Mouse (Mus musculus) forebrain, embryonic 14.5 days (tissue): Measurements from ENCODE around the gene Ankfy1. TPM values are rescaled to one million over a fixed set of nuclear protein-coding genes. Genes with fewer than 3 reads are reported as not detected.
A peak's percentile ranks its signal among the peaks of the same experiment; 100 is the strongest.
"Not testable (repeated sequence)": the region's sequence is repeated elsewhere in the genome, so short reads cannot be mapped to it uniquely, and the experiment has no call there.

ENCODE experiments used
- ATAC-seq: fragments of 200-750 bp; cut with Nextera tagmentation; 2 replicates; pipeline ENCODE4 v1.8.0; 2017; ENCODE audit warnings: mild to moderate bottlenecking, moderate library complexity
- DNase-seq: peaks from one replicate; pipeline ENCODE4 v3.0.0-alpha.2; 2015; ENCODE audit warnings: low spot score
- H3K27ac ChIP-seq: fragments of 300-500 bp; sonication (generic); 2 replicates; pipeline ENCODE4 v1.5.1; 2014; ENCODE audit warnings: low read depth, mild to moderate bottlenecking, control low read depth, low read length, moderate library complexity
- H3K27me3 ChIP-seq: fragments of 300-500 bp; sonication (generic); replicated peaks from 2 replicates; pipeline ENCODE4 v1.6.1; 2014; ENCODE audit warnings: low read length, control low read depth, mixed read lengths; ENCODE audit not compliant: control insufficient read depth, insufficient read depth
- H3K36me3 ChIP-seq: fragments of 300-500 bp; sonication (generic); 2 replicates; pipeline ENCODE4 v1.6.1; 2014; ENCODE audit warnings: low read length, control low read depth; ENCODE audit not compliant: control insufficient read depth, insufficient read depth
- H3K4me1 ChIP-seq: fragments of 300-500 bp; sonication (generic); 2 replicates; pipeline ENCODE4 v1.6.1; 2014; ENCODE audit warnings: antibody characterized with exemption, low read length, control low read depth; ENCODE audit not compliant: control insufficient read depth, insufficient read depth
- H3K4me2 ChIP-seq: fragments of 300-500 bp; sonication (generic); 2 replicates; pipeline ENCODE4 v1.6.1; 2014; ENCODE audit warnings: mild to moderate bottlenecking, control low read depth, low read length
- H3K4me3 ChIP-seq: fragments of 300-500 bp; sonication (generic); 2 replicates; pipeline ENCODE4 v1.5.1; 2014; ENCODE audit warnings: low read depth, low read length, control low read depth
- H3K9ac ChIP-seq: fragments of 300-500 bp; sonication (generic); 2 replicates; pipeline ENCODE4 v1.6.1; 2014; ENCODE audit warnings: mild to moderate bottlenecking, low read length, control low read depth, moderate library complexity
- H3K9me3 ChIP-seq: fragments of 300-500 bp; sonication (generic); replicated peaks from 2 replicates; pipeline ENCODE4 v1.6.1; 2016; ENCODE audit warnings: low read length, control low read depth, mixed read lengths; ENCODE audit not compliant: control insufficient read depth
- WGBS: fragments of 180-500 bp; shearing (Covaris S2); extraction: QIAGEN DNeasy Blood & Tissue Kit; methylation state at CpG from one replicate; pipeline ENCODE4 v1.1.7; 2014; 5-methylcytosine and 5-hydroxymethylcytosine counted together
- polyA plus RNA-seq: library from polyadenylated mRNA; unstranded; fragments of >200 nt; fragmentation: Nextera tagmentation; extraction: Ambion mirVana; gene quantifications from 2 replicates; pipeline ENCODE4 v1.2.1, GENCODE M21; 2014

Ankfy1 gene
- polyA plus RNA-seq, 1 experiment from 2014 or later, result 27.1 TPM

DNA sequence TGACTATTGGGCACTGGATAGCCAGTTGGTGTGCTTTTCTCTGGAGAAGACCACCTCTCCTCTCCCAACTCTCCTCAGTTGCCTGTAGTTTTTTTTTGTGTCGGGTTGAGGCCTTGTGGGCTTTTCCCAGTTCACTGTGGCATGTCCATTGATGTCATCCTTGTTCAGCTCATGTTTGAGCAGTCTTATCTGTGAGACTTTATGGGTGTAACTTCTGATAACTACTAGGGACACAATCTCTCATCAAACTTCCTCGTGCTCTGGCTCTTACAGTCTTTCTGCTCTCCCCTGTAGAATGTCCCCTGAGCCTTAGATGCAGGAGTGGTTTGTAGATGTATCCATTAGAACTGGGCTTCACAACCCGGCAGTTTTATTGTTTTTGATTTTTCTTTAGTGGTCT, 5.2 kb downstream of the Ankfy1 start:
- no peak overlapping the region for H3K27ac ChIP-seq
- no peak for ATAC-seq
- DNase-seq, result no peak
- no peak overlapping the region for H3K4me2 ChIP-seq
- WGBS, result 89% methylated on average over 3 of the region's 3 CpGs
- peaks cover 12% of the 10 kb centered on the region for H3K4me1 ChIP-seq
- H3K36me3 ChIP-seq, result no peaks in the 10 kb centered on the region
- no peak overlapping the region for H3K4me3 ChIP-seq
- no peaks in the 10 kb centered on the region for H3K27me3 ChIP-seq
- no peak overlapping the region for H3K9ac ChIP-seq
- no peaks in the 10 kb centered on the region; the same call in 1 of the 2 replicates for H3K9me3 ChIP-seq

DNA sequence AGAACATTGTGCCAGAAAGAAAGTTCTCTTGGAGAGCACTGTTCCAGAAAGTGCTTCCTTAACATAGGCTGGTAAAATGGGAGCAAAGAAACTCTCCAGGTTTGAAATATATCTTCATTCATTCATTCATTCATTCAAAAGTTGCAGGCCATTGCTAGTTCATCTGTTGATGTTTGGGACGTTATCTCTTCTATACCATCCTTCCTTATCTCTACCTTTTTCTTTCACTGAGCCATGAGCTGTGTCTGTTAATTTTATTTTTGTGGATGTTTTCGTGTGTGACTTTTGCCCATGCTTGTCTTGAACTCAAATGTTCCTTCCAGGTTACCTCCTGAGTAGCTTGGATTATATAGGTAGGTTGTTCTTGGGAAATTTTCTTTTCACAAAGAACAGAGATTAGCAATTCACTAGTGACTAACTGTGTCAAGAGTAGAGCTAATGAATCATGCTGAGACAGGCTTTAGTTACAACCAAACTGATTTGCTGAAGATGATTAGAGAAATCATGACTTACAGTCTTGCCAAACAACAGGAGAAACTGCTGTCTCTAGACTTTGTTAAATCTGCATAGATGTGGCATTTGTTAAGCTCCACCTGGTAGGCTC, 6.7 kb downstream of the Ankfy1 start:
- peaks cover 1% of the 10 kb centered on the region; the same call in 1 of the 2 replicates for H3K4me1 ChIP-seq
- no peak overlapping the region for H3K9ac ChIP-seq
- H3K4me2 ChIP-seq, result no peak overlapping the region
- no peak for DNase-seq
- H3K36me3 ChIP-seq, result 0 out of 2 replicates have a peak, but pooled peaks cover 3% of the 10 kb centered on the region
- no peak overlapping the region for H3K4me3 ChIP-seq
- no peak overlapping the region for H3K27ac ChIP-seq
- 95% methylated on average over 2 of the region's 2 CpGs for WGBS
- H3K9me3 ChIP-seq, result no peaks in the 10 kb centered on the region; the same call in 1 of the 2 replicates
- H3K27me3 ChIP-seq, result no peaks in the 10 kb centered on the region
- no peak for ATAC-seq

DNA sequence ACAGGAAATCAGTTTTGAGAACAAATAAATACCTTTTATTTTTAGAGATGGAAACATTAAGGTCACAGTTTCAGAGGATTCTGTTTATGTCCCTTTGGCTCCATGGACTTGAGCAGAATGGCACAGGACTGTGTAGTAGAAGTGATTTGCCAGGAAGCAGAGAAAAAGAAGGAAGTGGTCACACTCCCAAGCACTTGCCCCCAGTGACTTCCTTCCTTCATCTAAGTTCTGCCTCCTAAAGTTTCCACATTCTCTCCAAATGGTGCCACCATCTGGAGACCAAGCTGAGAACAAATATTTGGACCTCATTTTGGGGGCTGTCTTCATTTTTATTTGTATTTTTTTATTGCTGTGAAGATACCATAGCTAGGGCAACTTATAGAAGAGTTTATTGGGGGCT, 7.5 kb downstream of the Ankfy1 start:
- no peak overlapping the region for H3K9ac ChIP-seq
- ATAC-seq, result no peak
- no peak overlapping the region for H3K4me2 ChIP-seq
- no peak overlapping the region for H3K4me3 ChIP-seq
- no peaks in the 10 kb centered on the region for H3K4me1 ChIP-seq
- H3K27ac ChIP-seq, result no peak overlapping the region
- H3K27me3 ChIP-seq, result no peaks in the 10 kb centered on the region
- no peaks in the 10 kb centered on the region; the same call in 1 of the 2 replicates for H3K9me3 ChIP-seq
- H3K36me3 ChIP-seq, result 0 out of 2 replicates have a peak, but pooled peaks cover 3% of the 10 kb centered on the region
- no peak for DNase-seq

- H3K9me3 ChIP-seq, H3K4me1 ChIP-seq, H3K4me2 ChIP-seq, ATAC-seq, H3K36me3 ChIP-seq, H3K27ac ChIP-seq, H3K9ac ChIP-seq, H3K27me3 ChIP-seq, DNase-seq, H3K4me3 ChIP-seq: not testable (repeated sequence)
- WGBS, result 92% methylated on average over 2 of the region's 2 CpGs
These were observed 15.3 kb downstream of the Ankfy1 start for GRCm38 (mm10) chr11:72705111-72705510.

GRCm38 (mm10) chr11:72712721-72713120, 22.9 kb downstream of the Ankfy1 start:
- Histone ChIP-seq H3K4me2 (no peak overlapping the region), H3K27me3 (no peaks in the 10 kb centered on the region), H3K27ac (no peak overlapping the region), H3K9me3 (no peaks in the 10 kb centered on the region), H3K4me3 (no peak overlapping the region), H3K4me1 (no peaks in the 10 kb centered on the region), H3K9ac (no peak overlapping the region), H3K36me3 (peaks cover 34% of the 10 kb centered on the region)
- ATAC-seq (no peak), DNase-seq (no peak)
- WGBS, result 88% methylated on average over 5 of the region's 5 CpGs

- Histone ChIP-seq H3K36me3 (peaks cover 32% of the 10 kb centered on the region), H3K4me1 (no peaks in the 10 kb centered on the region), H3K4me3 (no peak overlapping the region), H3K27ac (no peak overlapping the region), H3K4me2 (no peak overlapping the region), H3K9ac (no peak overlapping the region), H3K27me3 (no peaks in the 10 kb centered on the region), H3K9me3 (no peaks in the 10 kb centered on the region)
- ATAC-seq (no peak), DNase-seq (no peak)
- 91% methylated on average over 3 of the region's 3 CpGs for WGBS
These were observed 28.4 kb downstream of the Ankfy1 start for GRCm38 (mm10) chr11:72718161-72718560.

GRCm38 (mm10) chr11:72723165-72723564, 33.4 kb downstream of the Ankfy1 start:
- ATAC-seq, result no peak
- Histone ChIP-seq H3K36me3 (peaks cover 9% of the 10 kb centered on the region), H3K9ac (no peak overlapping the region), H3K4me1 (no peaks in the 10 kb centered on the region), H3K9me3 (no peaks in the 10 kb centered on the region), H3K4me3 (no peak overlapping the region), H3K4me2 (no peak overlapping the region), H3K27me3 (no peaks in the 10 kb centered on the region), H3K27ac (no peak overlapping the region)
- WGBS, result 37% methylated on average over 2 of the region's 2 CpGs
- no peak for DNase-seq

DNA sequence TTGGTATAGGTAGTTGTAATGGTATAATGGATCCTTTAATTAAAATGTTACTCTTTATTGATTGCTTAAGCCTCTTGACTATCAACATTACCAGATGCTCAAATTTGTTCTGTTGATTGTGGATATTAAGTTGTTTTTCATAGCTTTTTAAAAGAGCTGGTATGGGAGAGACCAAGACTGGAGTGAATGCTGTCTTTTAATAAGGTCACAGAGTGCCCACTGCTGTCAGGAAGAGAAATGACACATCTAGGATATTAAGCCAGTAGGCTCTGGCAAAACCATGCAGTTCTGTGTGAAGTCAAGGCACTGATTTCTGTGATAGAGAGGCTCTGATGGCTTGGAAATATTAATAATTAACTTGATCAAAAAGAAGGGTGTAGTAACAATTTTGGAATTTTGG, 34.1 kb downstream of the Ankfy1 start:
- H3K4me2 ChIP-seq, result no peak overlapping the region
- H3K4me1 ChIP-seq, result no peaks in the 10 kb centered on the region
- peaks cover 13% of the 10 kb centered on the region for H3K36me3 ChIP-seq
- H3K4me3 ChIP-seq, result no peak overlapping the region
- H3K9ac ChIP-seq, result no peak overlapping the region
- peak; percentile 41 for DNase-seq
- no peak for ATAC-seq
- H3K27ac ChIP-seq, result no peak overlapping the region
- no peaks in the 10 kb centered on the region for H3K9me3 ChIP-seq
- no peaks in the 10 kb centered on the region for H3K27me3 ChIP-seq

- H3K4me3 ChIP-seq, result no peak overlapping the region
- no peak for ATAC-seq
- H3K9ac ChIP-seq, result no peak overlapping the region
- H3K4me2 ChIP-seq, result no peak overlapping the region
- H3K27me3 ChIP-seq, result no peaks in the 10 kb centered on the region
- H3K36me3 ChIP-seq, result peaks cover 32% of the 10 kb centered on the region
- no peak overlapping the region for H3K27ac ChIP-seq
- peak; percentile 17 for DNase-seq
- H3K4me1 ChIP-seq, result no peaks in the 10 kb centered on the region
- H3K9me3 ChIP-seq, result no peaks in the 10 kb centered on the region
These were observed 36.2 kb downstream of the Ankfy1 start for GRCm38 (mm10) chr11:72726023-72726422.
